Mouse (Mus musculus): Measurements from ENCODE around the gene Gadl1.

GRCm38 (mm10) chr9:115922662-115923061 is 13.4 kb downstream of the Gadl1 start:
- TF ChIP-seq POLR2A (IDR thresholded peaks at IDR 0.05; ENCODE audit: extremely low read depth, insufficient read depth, low read length) = no peak
- no peak for TF ChIP-seq CTCF (IDR thresholded peaks at IDR 0.05; ENCODE audit: low read depth, low read length)
